Mouse (Mus musculus) liver, embryonic 11.5 days (tissue): ENCODE measurements at regions not wholly inside any gene's neighbourhood (a gene's known extent, or its start where the extent isn't known, plus 50 kb on each side); places are given as distances from the start of the nearest gene placed in this dataset.

Experiments
- ATAC-seq: fragments of 200-750 bp; cut with Nextera tagmentation; replicated peaks from 2 replicates; pipeline ENCODE4 v1.8.0; 2017; ENCODE audit warnings: moderate number of reproducible peaks, mild to moderate bottlenecking, moderate TSS enrichment, moderate library complexity; ENCODE audit not compliant: low FRiP score
- DNase-seq: peaks from one replicate; pipeline ENCODE4 v3.0.0-alpha.2; 2017; ENCODE audit warnings: low spot score
- H3K27ac ChIP-seq: fragments of 300-500 bp; sonication (generic); 2 replicates; pipeline ENCODE4 v1.5.1; 2014; ENCODE audit warnings: mild to moderate bottlenecking, low read depth, low read length, control low read depth
- H3K27me3 ChIP-seq: fragments of 300-500 bp; sonication (generic); replicated peaks from 2 replicates; pipeline ENCODE4 v1.6.1; 2014; ENCODE audit warnings: low read length, mixed read lengths; ENCODE audit not compliant: control insufficient read depth, insufficient read depth
- H3K36me3 ChIP-seq: fragments of 300-500 bp; sonication (generic); 2 replicates; pipeline ENCODE4 v1.6.1; 2014; ENCODE audit warnings: mild to moderate bottlenecking, low read length, moderate library complexity, mixed read lengths; ENCODE audit not compliant: control insufficient read depth, insufficient read depth
- H3K4me1 ChIP-seq: fragments of 300-500 bp; sonication (generic); replicated peaks from 2 replicates; pipeline ENCODE4 v1.6.1; 2014; ENCODE audit warnings: low read length, mixed read lengths; ENCODE audit not compliant: control insufficient read depth, insufficient read depth
- H3K4me2 ChIP-seq: fragments of 300-500 bp; sonication (generic); 2 replicates; pipeline ENCODE4 v1.6.1; 2014; ENCODE audit warnings: mild to moderate bottlenecking, control low read depth, moderate library complexity
- H3K4me3 ChIP-seq: fragments of 300-500 bp; sonication (generic); 2 replicates; pipeline ENCODE4 v1.5.1; 2014; ENCODE audit warnings: low read depth, low read length, control low read depth
- H3K9ac ChIP-seq: fragments of 300-500 bp; sonication (generic); 2 replicates; pipeline ENCODE4 v1.6.1; 2014; ENCODE audit warnings: low read depth, low read length, control low read depth
- H3K9me3 ChIP-seq: fragments of 300-500 bp; sonication (generic); 2 replicates; pipeline ENCODE4 v1.6.1; 2016; ENCODE audit warnings: low read length, inconsistent platforms, mixed read lengths; ENCODE audit not compliant: control insufficient read depth
- WGBS: fragments of 180-500 bp; shearing (Covaris S2); extraction: QIAGEN DNeasy Blood & Tissue Kit; methylation state at CpG from one replicate; pipeline ENCODE4 v1.1.7; 2014; 5-methylcytosine and 5-hydroxymethylcytosine counted together

GRCm38 (mm10) chr4:8423392-8424045 is 184.7 kb upstream of the Car8 start:
- no peak overlapping the region for H3K4me3 ChIP-seq
- no peak overlapping the region for H3K9ac ChIP-seq
- ATAC-seq (no peak), DNase-seq (no peak)
- H3K27me3 ChIP-seq = no peaks in the 10 kb centered on the region
- no peaks in the 10 kb centered on the region for H3K9me3 ChIP-seq
- no peak overlapping the region for H3K4me2 ChIP-seq
- H3K4me1 ChIP-seq = no peaks in the 10 kb centered on the region
- no peak overlapping the region for H3K27ac ChIP-seq
- no peaks in the 10 kb centered on the region for H3K36me3 ChIP-seq
- WGBS = 59% methylated on average over 16 of the region's 16 CpGs

- DNase-seq = no peak
- no peak for ATAC-seq
- Histone ChIP-seq H3K9me3 (no peaks in the 10 kb centered on the region), H3K4me2 (no peak overlapping the region), H3K27me3 (no peaks in the 10 kb centered on the region), H3K36me3 (no peaks in the 10 kb centered on the region), H3K4me3 (no peak overlapping the region), H3K9ac (no peak overlapping the region), H3K27ac (no peak overlapping the region), H3K4me1 (no peaks in the 10 kb centered on the region)
- 87% methylated on average over 6 of the region's 6 CpGs for WGBS
These were observed 182.4 kb upstream of the Car8 start for GRCm38 (mm10) chr4:8421285-8421684.

GRCm38 (mm10) chr4:8418374-8419031 is 179.7 kb upstream of the Car8 start:
- no peak overlapping the region for H3K4me3 ChIP-seq
- DNase-seq (no peak), ATAC-seq (no peak)
- no peak overlapping the region for H3K27ac ChIP-seq
- H3K36me3 ChIP-seq = no peaks in the 10 kb centered on the region
- H3K9me3 ChIP-seq = no peaks in the 10 kb centered on the region
- H3K9ac ChIP-seq = no peak overlapping the region
- H3K4me2 ChIP-seq = no peak overlapping the region
- H3K27me3 ChIP-seq = no peaks in the 10 kb centered on the region
- H3K4me1 ChIP-seq = no peaks in the 10 kb centered on the region
- 7% methylated on average over 1 of the region's 1 CpGs for WGBS

GRCm38 (mm10) chr4:8417821-8418220 is 179.0 kb upstream of the Car8 start:
- 30% methylated on average over 5 of the region's 5 CpGs for WGBS
- no peak for DNase-seq
- H3K27ac ChIP-seq = no peak overlapping the region

GRCm38 (mm10) chr4:8413307-8413706 is 174.5 kb upstream of the Car8 start:
- H3K36me3 ChIP-seq = no peaks in the 10 kb centered on the region
- no peak overlapping the region for H3K27ac ChIP-seq
- no peaks in the 10 kb centered on the region for H3K4me1 ChIP-seq
- H3K27me3 ChIP-seq = no peaks in the 10 kb centered on the region
- H3K4me2 ChIP-seq = no peak overlapping the region
- no peaks in the 10 kb centered on the region for H3K9me3 ChIP-seq
- H3K4me3 ChIP-seq = no peak overlapping the region
- DNase-seq (no peak), ATAC-seq (no peak)
- H3K9ac ChIP-seq = no peak overlapping the region

More at GRCm38 (mm10) chr4:8417821-8418220, 179.0 kb upstream of the Car8 start:
- Histone ChIP-seq H3K4me3 (no peak overlapping the region), H3K9ac (no peak overlapping the region), H3K4me2 (no peak overlapping the region), H3K27me3 (no peaks in the 10 kb centered on the region), H3K9me3 (no peaks in the 10 kb centered on the region), H3K4me1 (no peaks in the 10 kb centered on the region), H3K36me3 (no peaks in the 10 kb centered on the region)
- no peak for ATAC-seq

- H3K4me2 ChIP-seq = no peak overlapping the region
- ATAC-seq (no peak), DNase-seq (no peak)
- H3K4me3 ChIP-seq = no peak overlapping the region
- WGBS = 82% methylated on average over 2 of the region's 2 CpGs
- no peaks in the 10 kb centered on the region for H3K27me3 ChIP-seq
- no peak overlapping the region for H3K9ac ChIP-seq
- no peaks in the 10 kb centered on the region for H3K9me3 ChIP-seq
- no peaks in the 10 kb centered on the region for H3K36me3 ChIP-seq
- no peak overlapping the region for H3K27ac ChIP-seq
- H3K4me1 ChIP-seq = no peaks in the 10 kb centered on the region
These were observed 161.2 kb upstream of the Car8 start for GRCm38 (mm10) chr4:8400069-8400468.

- ATAC-seq (no peak), DNase-seq (no peak)
- no peaks in the 10 kb centered on the region for H3K4me1 ChIP-seq
- WGBS = 55% methylated on average over 1 of the region's 1 CpGs
- no peak overlapping the region for H3K9ac ChIP-seq
- no peak overlapping the region for H3K4me3 ChIP-seq
- no peaks in the 10 kb centered on the region for H3K9me3 ChIP-seq
- H3K36me3 ChIP-seq = no peaks in the 10 kb centered on the region
- H3K27ac ChIP-seq = no peak overlapping the region
- no peaks in the 10 kb centered on the region for H3K27me3 ChIP-seq
- H3K4me2 ChIP-seq = no peak overlapping the region
These were observed 160.6 kb upstream of the Car8 start for GRCm38 (mm10) chr4:8399430-8399829.

- Histone ChIP-seq H3K27me3 (no peaks in the 10 kb centered on the region), H3K4me1 (no peaks in the 10 kb centered on the region), H3K36me3 (no peaks in the 10 kb centered on the region), H3K4me3 (no peak overlapping the region), H3K9ac (no peak overlapping the region), H3K9me3 (no peaks in the 10 kb centered on the region), H3K4me2 (no peak overlapping the region), H3K27ac (no peak overlapping the region)
- DNase-seq (no peak), ATAC-seq (no peak)
- 83% methylated on average over 4 of the region's 4 CpGs for WGBS
These were observed 160.1 kb upstream of the Car8 start for GRCm38 (mm10) chr4:8398969-8399368.

GRCm38 (mm10) chr4:8383162-8383561 is 144.3 kb upstream of the Car8 start:
- no peaks in the 10 kb centered on the region for H3K4me1 ChIP-seq
- H3K27ac ChIP-seq = no peak overlapping the region
- no peaks in the 10 kb centered on the region for H3K9me3 ChIP-seq
- no peak overlapping the region for H3K4me3 ChIP-seq
- H3K9ac ChIP-seq = no peak overlapping the region
- no peaks in the 10 kb centered on the region for H3K36me3 ChIP-seq
- no peak overlapping the region for H3K4me2 ChIP-seq
- 89% methylated on average over 11 of the region's 11 CpGs for WGBS
- H3K27me3 ChIP-seq = no peaks in the 10 kb centered on the region
- no peak for DNase-seq
- ATAC-seq = no peak
